Mouse (Mus musculus) 416B (cell line): ENCODE data around the gene Grb2.

ENCODE experiments used
- DNase-seq: peaks from one replicate; pipeline ENCODE4 v3.0.0; 2011; ENCODE audit warnings: low read depth

Gene Grb2

GRCm38 (mm10) chr11:115712674-115713298 lies 4.4 kb upstream of the Grb2 start:
- peak; percentile 99 for DNase-seq

GRCm38 (mm10) chr11:115712268-115712667 lies 3.9 kb upstream of the Grb2 start:
- DNase-seq: no peak

GRCm38 (mm10) chr11:115711133-115711532 lies 2.7 kb upstream of the Grb2 start:
- no peak for DNase-seq

- DNase-seq: no peak
Observed at GRCm38 (mm10) chr11:115709829-115710559, 1.6 kb upstream of the Grb2 start.

- peak; percentile 73 for DNase-seq
Observed at GRCm38 (mm10) chr11:115708956-115709828, 795 bp upstream of the Grb2 start.

GRCm38 (mm10) chr11:115707313-115708208 lies 836 bp downstream of the Grb2 start:
- DNase-seq: peak; percentile 75

- DNase-seq: no peak
Observed at GRCm38 (mm10) chr11:115706584-115706983, 1.8 kb downstream of the Grb2 start.

- DNase-seq: no peak
Observed at GRCm38 (mm10) chr11:115705561-115705960, 2.8 kb downstream of the Grb2 start.

GRCm38 (mm10) chr11:115704648-115705047 lies 3.7 kb downstream of the Grb2 start:
- no peak for DNase-seq

- no peak for DNase-seq
Observed at GRCm38 (mm10) chr11:115703466-115703865, 4.9 kb downstream of the Grb2 start.

GRCm38 (mm10) chr11:115698986-115699728 lies 9.2 kb downstream of the Grb2 start:
- peak; percentile 95 for DNase-seq

- DNase-seq: no peak
Observed at GRCm38 (mm10) chr11:115697722-115698121, 10.7 kb downstream of the Grb2 start.

- no peak for DNase-seq
Observed at GRCm38 (mm10) chr11:115697091-115697490, 11.3 kb downstream of the Grb2 start.

- no peak for DNase-seq
Observed at GRCm38 (mm10) chr11:115696471-115696870, 11.9 kb downstream of the Grb2 start.

- DNase-seq: peak; percentile 57
Observed at GRCm38 (mm10) chr11:115693979-115694578, 14.3 kb downstream of the Grb2 start.

- DNase-seq: peak; percentile 61
Observed at GRCm38 (mm10) chr11:115692800-115693199, 15.6 kb downstream of the Grb2 start.

- peak; percentile 66 for DNase-seq
Observed at GRCm38 (mm10) chr11:115691976-115692375, 16.4 kb downstream of the Grb2 start.

GRCm38 (mm10) chr11:115691511-115691910 lies 16.9 kb downstream of the Grb2 start:
- DNase-seq: no peak

GRCm38 (mm10) chr11:115691013-115691412 lies 17.4 kb downstream of the Grb2 start:
- no peak for DNase-seq

GRCm38 (mm10) chr11:115690356-115690755 lies 18.0 kb downstream of the Grb2 start:
- DNase-seq: no peak
